ENCODE assay signal across 1 mouse cellular context in the genomic region with DNA sequence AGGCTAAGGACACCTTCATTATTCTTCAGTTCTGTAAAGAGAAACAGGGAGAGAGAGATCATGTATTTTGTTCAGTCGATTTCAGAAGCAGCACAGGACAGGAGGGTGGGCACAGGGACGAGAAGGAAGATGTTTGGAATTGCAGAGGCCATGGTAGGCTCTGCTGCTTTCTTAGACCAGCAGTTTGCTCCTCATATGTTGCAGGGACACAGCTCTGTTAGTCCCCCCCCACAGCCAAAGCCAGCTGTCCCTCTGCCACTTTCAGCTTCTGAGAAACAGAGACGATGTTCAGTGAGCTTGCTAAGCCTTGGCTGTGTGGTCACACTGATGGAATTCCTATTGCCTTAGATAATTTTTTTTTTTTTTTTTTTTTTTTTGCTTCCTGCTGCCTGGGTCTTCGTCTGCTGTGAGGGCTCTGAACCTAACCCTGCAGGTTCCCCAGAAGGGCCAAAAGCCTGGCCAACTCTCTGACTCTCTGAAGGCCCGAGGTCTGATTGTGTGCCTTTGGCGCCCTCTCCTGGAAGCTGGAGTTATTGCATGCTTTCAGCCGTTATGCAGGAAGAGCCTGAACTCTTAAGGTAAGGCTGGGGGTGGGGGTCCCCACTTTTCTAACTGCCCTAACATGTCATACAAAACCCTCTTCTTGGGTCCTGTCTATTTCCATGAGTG.
A peak's percentile ranks its signal among the peaks of the same experiment; 100 is the strongest.
TF ChIP-seq lines count a peak whose summit lies in the region.

No protein-coding gene starts in this region.

TF ChIP-seq in C2C12, 6 proteins besides CTCF, POLR2A, EP300 and RAD21:
- TF ChIP-seq FOSL1 (IDR thresholded peaks at IDR 0.05; ENCODE audit: insufficient read depth, low read length, poor library complexity, severe bottlenecking) (no peak), MYOD1 (IDR thresholded peaks at IDR 0.05; ENCODE audit: control insufficient read depth, insufficient read length, low read depth) (peak; percentile 22)
TF ChIP-seq in C2C12: peak in this region for 1.
